Mouse (Mus musculus): Measurements from ENCODE around the gene Inpp5f.
"Not testable (repeated sequence)": the region's sequence is repeated elsewhere in the genome, so short reads cannot be mapped to it uniquely, and the experiment has no call there.

Inpp5f gene

GRCm38 (mm10) chr7:128610897-128611798 is at the start of gene Inpp5f:
Inpp5f (plus strand) TSS chr7:128611328.
- DNase-seq (ENCODE audit: low spot score), result peak; percentile 99

DNA sequence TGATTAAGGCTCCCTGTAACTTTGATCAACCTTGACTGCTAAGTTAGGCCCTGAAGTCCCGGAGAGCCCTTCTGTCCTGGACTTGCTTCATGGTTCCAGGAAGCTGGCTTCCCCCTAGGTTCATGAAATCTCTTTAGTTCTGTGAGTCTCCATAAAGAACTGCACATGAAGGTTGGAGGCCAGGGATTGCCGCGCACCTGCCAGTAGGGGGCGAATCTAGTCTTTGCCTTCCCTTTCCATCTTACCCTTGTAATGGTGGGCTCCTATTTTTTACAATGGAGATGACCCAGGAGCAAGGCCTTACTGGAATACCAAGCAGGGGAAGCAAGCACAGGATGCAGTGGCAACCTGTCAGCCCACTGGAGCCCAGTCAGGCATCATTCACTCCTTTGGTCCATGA is 47.8 kb upstream of the Inpp5f start:
- no peak for DNase-seq (ENCODE audit: low spot score)

GRCm38 (mm10) chr7:128566311-128566710 is 44.8 kb upstream of the Inpp5f start:
- no peak for DNase-seq (ENCODE audit: low spot score)

- no peak for DNase-seq (ENCODE audit: low spot score)
Measured at GRCm38 (mm10) chr7:128567561-128568244, 43.4 kb upstream of the Inpp5f start.

- not testable (repeated sequence) for DNase-seq (ENCODE audit: low spot score)
Measured at GRCm38 (mm10) chr7:128569429-128569828, 41.7 kb upstream of the Inpp5f start.

GRCm38 (mm10) chr7:128569987-128570656 is 41.0 kb upstream of the Inpp5f start:
- DNase-seq (ENCODE audit: low spot score), result no peak

- DNase-seq (ENCODE audit: low spot score), result not testable (repeated sequence)
Measured at GRCm38 (mm10) chr7:128570657-128571056, 40.5 kb upstream of the Inpp5f start.

DNA sequence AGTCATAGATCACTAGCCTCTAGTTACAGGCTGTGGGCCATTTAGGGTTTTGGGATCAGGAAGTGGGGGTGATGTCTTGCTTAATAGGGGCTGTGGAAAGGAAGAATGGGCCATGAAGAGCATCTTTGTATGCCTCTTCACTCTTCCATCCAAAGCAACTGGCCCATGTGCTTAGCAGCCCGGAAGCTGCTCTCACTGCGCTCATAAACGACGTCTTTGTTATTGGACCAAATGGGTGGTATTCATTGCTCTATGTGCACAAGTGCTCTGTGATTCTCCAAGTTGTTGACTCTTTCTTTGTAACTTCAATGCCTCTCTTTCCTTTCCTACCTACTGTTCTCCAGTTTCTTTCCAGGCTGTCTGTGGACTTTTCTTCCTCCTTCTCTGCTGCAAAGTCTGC is 39.1 kb upstream of the Inpp5f start:
- DNase-seq (ENCODE audit: low spot score), result no peak

DNA sequence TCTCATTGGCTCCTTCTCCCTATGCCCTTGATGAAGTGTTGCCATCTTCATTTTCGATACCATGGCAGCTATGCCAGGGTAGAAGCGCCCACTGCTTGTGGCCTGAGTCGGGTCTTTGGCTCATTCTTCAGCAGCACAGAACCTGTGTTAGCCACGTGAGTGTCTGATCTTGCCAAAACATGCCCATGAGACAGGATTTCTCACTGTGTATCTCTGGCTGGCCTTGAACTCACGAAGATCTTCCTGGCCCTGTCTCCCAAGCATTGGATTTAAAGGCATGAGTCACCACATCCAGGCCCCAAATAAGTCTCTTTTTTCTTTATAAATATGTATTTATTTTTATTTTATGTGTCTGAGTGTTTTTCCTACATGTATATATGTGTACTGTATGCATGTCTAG is 35.9 kb upstream of the Inpp5f start:
- no peak for DNase-seq (ENCODE audit: low spot score)

DNA sequence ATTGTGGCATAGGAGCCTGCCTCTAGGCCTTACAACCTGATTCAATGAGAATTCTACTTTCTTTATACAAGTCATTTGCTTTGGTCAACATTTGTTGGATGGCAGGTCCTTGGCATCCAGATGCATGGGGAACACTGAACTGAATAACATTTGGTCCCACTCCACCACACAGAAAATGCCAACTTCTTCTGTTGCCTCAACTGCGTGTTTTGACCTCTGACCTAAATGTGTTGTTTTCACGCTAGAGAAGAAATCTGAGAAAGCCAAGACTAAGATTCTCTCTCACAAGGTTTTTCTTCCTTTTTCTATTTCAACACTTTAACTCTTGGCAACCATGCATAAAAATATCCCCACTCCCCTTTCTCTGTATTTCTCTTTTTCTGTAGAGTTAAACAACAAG is 35.3 kb upstream of the Inpp5f start:
- DNase-seq (ENCODE audit: low spot score), result no peak

- no peak for DNase-seq (ENCODE audit: low spot score)
Measured at GRCm38 (mm10) chr7:128577607-128578006, 33.5 kb upstream of the Inpp5f start.

- DNase-seq (ENCODE audit: low spot score), result no peak
Measured at GRCm38 (mm10) chr7:128578199-128578945, 32.8 kb upstream of the Inpp5f start.

DNA sequence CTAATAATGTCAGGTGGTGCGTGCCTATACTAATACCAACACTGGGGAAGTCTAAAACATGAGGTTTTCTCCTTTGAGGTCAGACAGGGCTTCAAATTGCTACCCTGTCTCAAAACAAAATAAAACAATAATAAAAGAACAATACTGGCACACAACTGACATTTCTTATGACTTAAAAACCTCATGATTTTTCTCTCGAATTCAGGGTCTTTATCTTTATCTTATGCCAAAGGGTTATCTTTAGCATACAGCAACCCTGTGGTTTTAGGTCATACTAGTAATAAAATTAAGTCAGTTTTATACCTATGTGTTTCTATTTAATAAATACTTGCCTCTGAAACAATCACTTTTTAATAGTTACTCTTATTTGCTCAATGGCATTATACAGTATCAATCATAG is 31.7 kb upstream of the Inpp5f start:
- no peak for DNase-seq (ENCODE audit: low spot score)

- DNase-seq (ENCODE audit: low spot score), result no peak
Measured at GRCm38 (mm10) chr7:128580318-128580717, 30.8 kb upstream of the Inpp5f start.

DNA sequence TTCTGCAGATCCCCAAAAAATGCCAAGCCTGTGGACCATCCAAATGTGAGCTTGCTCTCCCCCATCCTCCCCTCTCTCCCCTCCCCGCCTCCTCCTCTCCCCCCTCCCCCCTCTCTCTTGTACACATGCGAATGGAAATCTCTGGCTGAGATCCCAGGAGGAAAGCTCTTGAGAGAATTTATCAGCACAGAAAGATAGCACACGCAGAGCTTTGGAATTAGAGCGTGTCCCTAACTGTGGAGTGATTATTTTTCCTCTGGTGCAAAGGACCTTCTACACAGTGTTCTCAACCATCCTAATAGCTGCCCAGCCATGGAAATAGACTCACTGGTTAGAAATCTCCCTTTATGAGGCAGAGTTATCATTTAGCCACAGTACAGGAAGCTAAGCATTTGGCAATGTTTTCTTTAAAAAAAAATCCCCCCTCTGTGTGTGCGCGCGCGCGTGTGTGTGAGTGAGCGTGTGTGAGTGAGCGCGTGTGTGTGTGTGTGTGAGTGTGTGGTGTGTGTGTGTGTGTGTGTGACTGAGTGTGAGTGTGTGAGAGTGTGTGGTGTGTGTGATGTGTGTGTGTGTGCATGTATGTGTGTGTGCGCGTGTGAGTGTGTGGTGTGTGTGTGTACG is 29.2 kb upstream of the Inpp5f start:
- DNase-seq (ENCODE audit: low spot score), result no peak

DNA sequence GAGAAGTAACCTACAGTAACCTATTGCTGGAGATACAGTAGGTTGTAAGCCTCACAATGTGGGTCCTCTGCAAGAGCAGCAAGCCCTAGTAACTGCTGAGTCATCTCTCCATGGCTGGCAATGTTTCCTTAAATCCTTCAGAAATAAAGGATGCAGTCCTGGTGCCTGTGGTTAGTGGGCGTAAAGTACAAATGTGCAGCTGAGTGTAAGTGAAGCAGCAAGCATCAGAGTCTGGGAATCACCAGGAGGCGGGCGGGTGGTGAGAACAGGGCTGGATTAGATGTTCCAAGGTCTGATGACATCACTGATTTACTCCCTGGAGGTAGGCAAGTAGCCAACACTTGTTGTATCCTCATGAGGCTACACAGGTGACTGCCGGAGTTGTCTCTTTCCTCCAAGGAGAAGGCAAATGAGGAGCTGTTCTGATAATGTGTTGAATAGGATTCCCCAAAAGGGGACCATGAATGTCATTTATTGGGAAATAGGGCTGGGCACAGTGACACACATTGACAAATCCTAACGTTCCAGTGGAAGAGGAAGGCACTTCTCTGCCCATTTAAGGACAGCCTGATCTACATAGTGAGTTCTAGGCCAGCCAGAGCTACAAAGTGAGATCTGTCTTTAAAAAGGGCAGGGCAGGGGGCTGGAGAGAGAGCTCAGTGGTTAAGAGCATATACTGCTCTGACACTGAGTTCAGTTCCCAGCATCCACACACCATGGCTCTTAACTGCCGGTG is 27.7 kb upstream of the Inpp5f start:
- no peak for DNase-seq (ENCODE audit: low spot score)

GRCm38 (mm10) chr7:128587334-128587933 is 23.7 kb upstream of the Inpp5f start:
- no peak for DNase-seq (ENCODE audit: low spot score)

DNA sequence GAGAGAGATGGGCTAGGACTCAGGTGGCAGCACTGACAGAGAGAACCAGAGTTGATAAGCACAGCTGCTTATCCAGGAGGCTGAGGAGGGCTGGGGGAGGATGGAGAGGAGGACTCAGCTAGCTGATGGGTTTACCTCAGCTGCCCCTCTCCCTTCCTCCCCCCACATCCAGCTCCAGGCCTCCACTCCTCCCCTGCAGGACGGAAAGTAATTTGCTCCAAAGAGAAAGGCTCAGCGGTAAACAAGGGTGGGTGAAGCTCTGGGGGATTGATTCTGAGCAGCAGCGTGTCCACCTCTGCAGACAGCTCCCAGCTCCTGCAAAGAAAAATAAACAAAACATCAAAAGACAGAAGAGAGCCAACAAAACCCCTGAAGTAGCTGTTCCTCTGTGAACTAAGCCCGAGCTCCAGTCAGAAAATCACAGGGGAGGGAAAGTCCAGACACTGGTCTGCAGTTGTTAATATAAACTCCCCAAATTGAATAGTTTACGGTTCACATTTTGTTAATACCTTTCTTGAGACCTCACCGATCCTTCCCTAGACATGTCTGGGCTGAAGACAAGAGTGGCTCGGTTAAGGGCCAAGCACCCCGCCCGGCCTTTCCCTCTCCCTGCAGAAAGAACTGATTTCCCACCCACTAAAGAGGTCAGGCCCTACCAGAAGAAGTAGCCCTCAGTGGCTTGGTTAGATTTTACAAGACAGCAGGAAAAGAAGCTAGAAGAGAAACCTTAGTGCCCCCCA is 19.6 kb upstream of the Inpp5f start:
- DNase-seq (ENCODE audit: low spot score), result no peak

DNA sequence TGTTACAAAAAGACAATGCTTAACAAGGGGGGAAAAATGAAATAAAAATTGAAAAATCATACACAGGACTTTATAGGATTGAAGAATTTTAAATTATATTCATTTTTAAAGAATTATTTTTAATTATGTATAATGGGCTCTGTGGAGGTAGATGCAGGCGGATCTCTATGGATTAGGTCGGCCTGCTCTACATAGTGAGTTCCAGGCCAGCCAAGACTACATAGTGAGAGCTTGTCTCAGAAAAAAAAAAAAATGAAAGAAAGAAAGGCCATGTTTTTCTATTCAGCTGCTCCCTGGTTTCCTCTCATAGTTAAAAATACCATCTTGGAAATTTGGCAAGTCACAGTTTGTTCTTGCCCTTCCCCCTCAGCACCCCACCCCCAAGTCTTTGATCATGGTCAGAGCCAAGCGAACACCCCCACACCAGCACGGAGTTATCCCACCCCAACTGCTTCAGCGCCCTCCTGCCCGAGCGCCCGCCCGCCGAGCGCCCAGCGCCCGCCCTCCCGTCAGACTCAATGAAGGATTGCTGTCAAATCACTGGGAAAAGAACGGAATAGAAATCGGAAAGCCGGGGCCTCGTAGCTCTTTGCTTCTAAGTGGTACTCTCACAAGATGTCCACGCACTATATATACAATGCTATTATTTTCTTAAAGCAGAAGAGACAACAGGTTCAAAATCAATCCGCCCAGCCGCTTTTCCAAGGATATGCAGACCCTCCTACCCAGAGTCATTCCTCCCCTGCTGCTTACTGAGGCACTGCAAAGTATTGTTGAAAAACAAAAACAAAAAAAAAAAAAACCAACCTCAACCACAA is 18.8 kb upstream of the Inpp5f start:
- no peak for DNase-seq (ENCODE audit: low spot score)
